Mouse (Mus musculus): ENCODE data around the gene Capns2.

- TF ChIP-seq POLR2A (IDR thresholded peaks at IDR 0.05; ENCODE audit: low read depth, low read length), result no peak
- TF ChIP-seq CTCF (IDR thresholded peaks at IDR 0.05; ENCODE audit: borderline replicate concordance, insufficient read depth, low read length), result no peak
Observed at GRCm38 (mm10) chr8:92872063-92872759, 29.0 kb upstream of the Capns2 start.
